Mouse (Mus musculus): Measurements from ENCODE around the gene Krtap9-3. TPM values are rescaled to one million over a fixed set of nuclear protein-coding genes. Genes with fewer than 3 reads are reported as not detected.

Krtap9-3 gene
- total RNA-seq, 1 experiment = not detected

DNA sequence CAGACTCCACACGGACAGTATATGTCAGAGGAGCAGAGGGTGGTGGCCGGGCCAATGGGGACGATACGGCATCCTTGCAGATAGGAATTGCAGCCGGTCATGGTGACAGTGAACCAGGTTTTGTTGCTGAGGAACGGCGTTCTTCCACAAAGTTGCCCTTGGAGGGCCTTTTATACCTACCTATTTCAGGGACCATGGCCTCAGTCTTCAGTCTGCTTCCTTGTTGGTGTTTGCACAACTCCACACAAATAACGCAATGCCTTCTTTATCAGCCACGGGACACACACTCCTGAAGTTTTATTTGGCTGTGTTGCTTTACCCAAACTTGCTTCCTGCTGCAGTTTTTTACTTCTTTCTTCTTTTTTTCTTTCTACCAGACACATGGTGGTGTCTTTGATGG is 38.5 kb downstream of the Krtap9-3 start, which contains the start of gene Gm11939:
Gene Gm11939 (minus strand): TSS at position 101 of the 400 bp plus-strand sequence.
- Histone ChIP-seq H3K9me3 (ENCODE audit: control insufficient read depth, insufficient read depth, low read depth, low read length) (no peaks in the 10 kb centered on the region), H3K27ac (ENCODE audit: insufficient read depth, low read depth, low read length, poor library complexity, severe bottlenecking) (no peak within 1 kb of the TSS), H3K36me3 (ENCODE audit: control insufficient read depth, insufficient read depth, low read length, poor library complexity, severe bottlenecking) (no peaks in the 10 kb centered on the region), H3K4me3 (ENCODE audit: insufficient read depth in 1 of 2, low read depth in 1 of 2, low read length in 2 of 2, poor library complexity in 1 of 2, severe bottlenecking in 1 of 2) (no peak within 1 kb of the TSS), H3K4me1 (ENCODE audit: control insufficient read depth in 2 of 2, insufficient read depth in 2 of 2, low read length in 2 of 2, poor library complexity in 1 of 2) (no peaks in the 10 kb centered on the region), H3K9ac (ENCODE audit: insufficient read depth, low read depth, low read length, poor library complexity, severe bottlenecking) (no peak within 1 kb of the TSS)
- in situ Hi-C loops (cut with MboI; ENCODE audit: low sequenced_read_pairs in 2 of 2, unreplicated experiment in 2 of 2) = no loop called here
- no peak for TF ChIP-seq ZNF384 (IDR thresholded peaks at IDR 0.05; ENCODE audit: low read depth, low read length)
- no peak for TF ChIP-seq CHD2 (IDR thresholded peaks at IDR 0.05; ENCODE audit: low read depth, low read length)
- TF ChIP-seq HCFC1 (IDR thresholded peaks at IDR 0.05; ENCODE audit: borderline replicate concordance, insufficient read depth, low read length) = no peak
- no peak for TF ChIP-seq MAFK (IDR thresholded peaks at IDR 0.05; ENCODE audit: insufficient read depth, low read depth, low read length)
- TF ChIP-seq ZC3H11A (IDR thresholded peaks at IDR 0.05; ENCODE audit: borderline replicate concordance, low read depth, low read length) = no peak
- DNase-seq (ENCODE audit: low read depth, low spot score) = no peak

DNA sequence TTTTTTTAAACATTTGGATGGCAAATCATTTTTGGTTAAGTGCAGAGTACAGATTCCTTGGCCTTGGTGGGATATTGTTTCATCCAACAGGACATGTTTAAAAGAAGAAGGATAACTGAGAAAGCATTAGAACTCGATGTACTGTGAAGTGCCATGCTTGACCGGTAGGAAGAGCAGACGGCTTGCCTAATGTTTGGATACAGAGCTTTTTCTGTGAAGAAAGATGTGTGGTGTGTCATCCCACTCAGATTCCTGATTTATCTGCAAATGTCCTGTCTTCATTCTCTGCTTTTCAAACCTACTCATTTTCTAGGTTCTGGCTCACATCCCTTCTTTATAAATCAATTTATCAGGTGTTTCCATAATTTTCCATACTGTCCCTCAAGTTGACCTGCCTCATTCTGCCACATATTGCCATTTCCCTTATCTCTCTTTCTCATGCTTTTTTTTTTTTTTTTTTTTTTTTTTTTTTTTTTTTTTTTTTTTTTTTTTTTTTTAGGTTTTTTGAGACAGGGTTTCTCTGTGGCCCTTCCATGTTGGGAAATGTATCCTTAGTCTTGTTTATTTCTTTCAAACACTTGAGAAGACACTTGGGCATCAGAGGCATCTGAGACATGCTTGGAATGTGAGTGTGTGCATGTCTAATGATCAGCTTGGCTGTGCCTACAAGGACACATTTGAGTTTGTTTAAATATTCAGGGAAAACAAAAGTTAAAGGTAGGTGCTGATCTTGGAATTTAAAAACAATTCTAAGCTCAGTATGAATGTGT is 39.7 kb downstream of the Krtap9-3 start:
- TF ChIP-seq CHD2 (IDR thresholded peaks at IDR 0.05; ENCODE audit: low read depth, low read length) (no peak), ZNF384 (IDR thresholded peaks at IDR 0.05; ENCODE audit: low read depth, low read length) (no peak), HCFC1 (IDR thresholded peaks at IDR 0.05; ENCODE audit: borderline replicate concordance, insufficient read depth, low read length) (no peak), ZC3H11A (IDR thresholded peaks at IDR 0.05; ENCODE audit: borderline replicate concordance, low read depth, low read length) (no peak), MAFK (IDR thresholded peaks at IDR 0.05; ENCODE audit: insufficient read depth, low read depth, low read length) (no peak)
- H3K9ac ChIP-seq (ENCODE audit: insufficient read depth, low read depth, low read length, poor library complexity, severe bottlenecking) = no peak overlapping the region
- no peaks in the 10 kb centered on the region for H3K4me1 ChIP-seq (ENCODE audit: control insufficient read depth in 2 of 2, insufficient read depth in 2 of 2, low read length in 2 of 2, poor library complexity in 1 of 2)
- no peaks in the 10 kb centered on the region for H3K9me3 ChIP-seq (ENCODE audit: control insufficient read depth, insufficient read depth, low read depth, low read length)
- in situ Hi-C loops (cut with MboI; ENCODE audit: low sequenced_read_pairs in 2 of 2, unreplicated experiment in 2 of 2) = no loop called here
- no peak overlapping the region for H3K4me3 ChIP-seq (ENCODE audit: insufficient read depth in 1 of 2, low read depth in 1 of 2, low read length in 2 of 2, poor library complexity in 1 of 2, severe bottlenecking in 1 of 2)
- H3K27ac ChIP-seq (ENCODE audit: insufficient read depth, low read depth, low read length, poor library complexity, severe bottlenecking) = no peak overlapping the region
- no peak for DNase-seq (ENCODE audit: low read depth, low spot score)
- H3K36me3 ChIP-seq (ENCODE audit: control insufficient read depth, insufficient read depth, low read length, poor library complexity, severe bottlenecking) = no peaks in the 10 kb centered on the region

DNA sequence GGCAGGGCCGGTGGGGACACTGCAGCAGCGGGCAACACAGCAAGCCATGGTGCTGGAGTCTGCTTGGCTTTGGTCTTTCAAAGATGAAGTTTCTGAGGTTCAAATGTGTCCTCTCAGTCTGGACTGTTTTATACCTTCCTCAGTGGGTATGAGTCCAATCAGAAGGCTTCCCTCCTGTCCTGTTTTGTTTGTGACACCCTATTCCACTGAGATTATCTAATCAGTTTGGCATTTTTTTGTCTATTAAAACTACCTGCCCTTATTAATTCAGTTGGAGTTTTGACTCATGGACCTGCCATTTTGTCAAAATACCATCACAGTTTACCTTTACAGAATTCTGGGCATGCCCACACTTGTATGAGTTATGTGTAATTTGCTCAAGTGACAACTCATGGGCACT is 41.2 kb downstream of the Krtap9-3 start, which contains the start of gene Krtap3-2:
Gene Krtap3-2 (minus strand): TSS at position 101 of the 400 bp plus-strand sequence.
- no peaks in the 10 kb centered on the region for H3K9me3 ChIP-seq (ENCODE audit: control insufficient read depth, insufficient read depth, low read depth, low read length)
- in situ Hi-C loops (cut with MboI; ENCODE audit: low sequenced_read_pairs in 2 of 2, unreplicated experiment in 2 of 2) = no loop called here
- no peaks in the 10 kb centered on the region for H3K4me1 ChIP-seq (ENCODE audit: control insufficient read depth in 2 of 2, insufficient read depth in 2 of 2, low read length in 2 of 2, poor library complexity in 1 of 2)
- H3K27ac ChIP-seq (ENCODE audit: insufficient read depth, low read depth, low read length, poor library complexity, severe bottlenecking) = no peak within 1 kb of the TSS
- H3K36me3 ChIP-seq (ENCODE audit: control insufficient read depth, insufficient read depth, low read length, poor library complexity, severe bottlenecking) = no peaks in the 10 kb centered on the region
- no peak within 1 kb of the TSS for H3K9ac ChIP-seq (ENCODE audit: insufficient read depth, low read depth, low read length, poor library complexity, severe bottlenecking)
- TF ChIP-seq CHD2 (IDR thresholded peaks at IDR 0.05; ENCODE audit: low read depth, low read length) = no peak
- no peak for TF ChIP-seq MAFK (IDR thresholded peaks at IDR 0.05; ENCODE audit: insufficient read depth, low read depth, low read length)
- TF ChIP-seq ZC3H11A (IDR thresholded peaks at IDR 0.05; ENCODE audit: borderline replicate concordance, low read depth, low read length) = no peak
- no peak for TF ChIP-seq HCFC1 (IDR thresholded peaks at IDR 0.05; ENCODE audit: borderline replicate concordance, insufficient read depth, low read length)
- TF ChIP-seq ZNF384 (IDR thresholded peaks at IDR 0.05; ENCODE audit: low read depth, low read length) = no peak
- no peak within 1 kb of the TSS for H3K4me3 ChIP-seq (ENCODE audit: insufficient read depth in 1 of 2, low read depth in 1 of 2, low read length in 2 of 2, poor library complexity in 1 of 2, severe bottlenecking in 1 of 2)
- no peak for DNase-seq (ENCODE audit: low read depth, low spot score)

DNA sequence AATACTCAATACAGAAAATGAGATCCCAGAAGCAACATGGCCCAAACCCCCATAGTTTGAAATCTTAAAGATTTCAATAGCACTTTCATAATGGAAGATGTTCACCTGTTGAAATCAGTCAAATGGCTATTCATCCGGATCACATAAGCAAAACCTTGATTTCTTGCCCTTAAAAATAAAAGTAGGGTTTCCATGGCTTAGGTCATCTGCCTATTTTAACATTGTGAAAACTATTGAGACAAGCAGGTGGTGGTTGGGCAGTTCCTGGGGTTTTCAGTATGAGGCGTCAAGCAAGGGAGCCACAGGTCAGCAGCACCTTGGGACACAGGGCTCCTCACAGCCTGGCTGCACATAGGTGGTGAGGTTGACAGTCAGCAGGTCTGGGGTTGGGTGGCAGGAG is 41.7 kb downstream of the Krtap9-3 start:
- no peak for DNase-seq (ENCODE audit: low read depth, low spot score)
- H3K9ac ChIP-seq (ENCODE audit: insufficient read depth, low read depth, low read length, poor library complexity, severe bottlenecking) = no peak overlapping the region
- in situ Hi-C loops (cut with MboI; ENCODE audit: low sequenced_read_pairs in 2 of 2, unreplicated experiment in 2 of 2) = no loop called here
- H3K4me1 ChIP-seq (ENCODE audit: control insufficient read depth in 2 of 2, insufficient read depth in 2 of 2, low read length in 2 of 2, poor library complexity in 1 of 2) = no peaks in the 10 kb centered on the region
- H3K4me3 ChIP-seq (ENCODE audit: insufficient read depth in 1 of 2, low read depth in 1 of 2, low read length in 2 of 2, poor library complexity in 1 of 2, severe bottlenecking in 1 of 2) = no peak overlapping the region
- TF ChIP-seq CHD2 (IDR thresholded peaks at IDR 0.05; ENCODE audit: low read depth, low read length) (no peak), HCFC1 (IDR thresholded peaks at IDR 0.05; ENCODE audit: borderline replicate concordance, insufficient read depth, low read length) (no peak), ZC3H11A (IDR thresholded peaks at IDR 0.05; ENCODE audit: borderline replicate concordance, low read depth, low read length) (no peak), ZNF384 (IDR thresholded peaks at IDR 0.05; ENCODE audit: low read depth, low read length) (no peak), MAFK (IDR thresholded peaks at IDR 0.05; ENCODE audit: insufficient read depth, low read depth, low read length) (no peak)
- H3K36me3 ChIP-seq (ENCODE audit: control insufficient read depth, insufficient read depth, low read length, poor library complexity, severe bottlenecking) = no peaks in the 10 kb centered on the region
- H3K27ac ChIP-seq (ENCODE audit: insufficient read depth, low read depth, low read length, poor library complexity, severe bottlenecking) = no peak overlapping the region
- no peaks in the 10 kb centered on the region for H3K9me3 ChIP-seq (ENCODE audit: control insufficient read depth, insufficient read depth, low read depth, low read length)
